10 mouse cellular contexts compared by ENCODE assay signal in the genomic region with DNA sequence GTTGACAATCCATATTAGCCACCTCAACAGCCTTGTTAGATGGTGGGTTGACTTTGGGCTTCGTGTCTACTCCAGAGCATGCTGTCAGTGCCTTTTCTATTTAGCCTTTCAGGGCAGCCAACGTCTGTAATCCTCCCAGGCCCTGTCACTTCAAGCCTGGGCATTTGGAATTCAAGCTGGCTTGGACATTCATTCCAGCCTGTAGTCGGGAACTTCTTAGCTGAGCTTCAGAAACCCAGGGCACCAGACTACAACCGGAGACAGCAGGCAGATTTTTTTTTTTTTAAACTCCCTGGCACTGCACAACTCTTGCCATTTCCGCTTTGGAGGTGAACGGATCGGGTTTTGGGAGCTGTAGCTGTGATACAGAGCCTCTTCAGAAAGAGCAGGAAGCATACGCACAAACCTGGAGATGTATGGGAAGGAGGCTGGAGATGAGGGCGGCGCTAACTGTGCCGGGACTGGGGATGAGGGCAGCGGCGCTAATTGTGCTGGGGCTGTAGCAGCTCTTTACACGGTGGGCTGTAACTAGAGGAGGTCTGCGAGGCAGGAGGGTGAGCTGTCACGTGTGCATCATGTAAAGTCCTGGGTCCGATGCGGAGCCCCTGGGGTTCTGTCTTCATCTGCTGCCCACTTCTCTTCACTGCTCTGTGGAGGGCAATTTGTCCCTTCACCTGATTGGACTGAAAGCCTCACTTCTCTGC. TPM values are rescaled to one million over a fixed set of nuclear protein-coding genes. Genes with fewer than 3 reads are reported as not detected.
DNase-seq lines count a peak whose midpoint lies in the region; ATAC-seq and TF ChIP-seq lines count a peak whose summit lies in the region.
"Had no signal": no experiment of that assay in that cellular context is flagged by ENCODE, and none has a peak within 500 bp of the region (broad histone marks: within the 10 kb centered on the region; RNA-seq: fewer than 3 reads in every experiment).

No protein-coding gene starts in this region.

- H3K27me3 ChIP-seq in heart, embryonic 14.5 days (ENCODE audit: control insufficient read depth, insufficient read depth, low read length), result no peaks in the 10 kb centered on the region
- H3K27me3 ChIP-seq in heart, adult 2 months (ENCODE audit: control insufficient read depth, insufficient read depth, low read length), result peaks cover 1% of the 10 kb centered on the region; the same call in 1 of the 2 replicates
- peaks cover 9% of the 10 kb centered on the region; the same call in 1 of the 2 replicates for H3K27me3 ChIP-seq in embryonic facial prominence, embryonic 10.5 days (replicated peaks; ENCODE audit: low read depth, poor library complexity, severe bottlenecking)
- H3K27me3 ChIP-seq in hindbrain, embryonic 14.5 days (ENCODE audit: control insufficient read depth, insufficient read depth, low read length), result no peaks in the 10 kb centered on the region
- H3K27me3 ChIP-seq in neural tube, embryonic 11.5 days (ENCODE audit: control insufficient read depth, insufficient read depth, low read length), result no peaks in the 10 kb centered on the region
- peaks cover 13% of the 10 kb centered on the region for H3K27me3 ChIP-seq in liver, embryonic 11.5 days (replicated peaks; ENCODE audit: control insufficient read depth, insufficient read depth, low read length)

- WGBS in heart, embryonic 14.5 days, result 21% methylated on average over 18 of the region's 18 CpGs
- WGBS in heart, adult 2 months, result 34% methylated on average over 18 of the region's 18 CpGs
- WGBS in embryonic facial prominence, embryonic 10.5 days, result 23% methylated on average over 18 of the region's 18 CpGs
- WGBS in hindbrain, embryonic 14.5 days, result 13% methylated on average over 18 of the region's 18 CpGs
- 14% methylated on average over 18 of the region's 18 CpGs for WGBS in neural tube, embryonic 11.5 days
- 31% methylated on average over 18 of the region's 18 CpGs for WGBS in liver, embryonic 11.5 days

- H3K9ac ChIP-seq in heart, embryonic 14.5 days (ENCODE audit: low read length), result no peak overlapping the region; the same call in 1 of the 2 replicates
- no peak overlapping the region for H3K9ac ChIP-seq in heart, adult 2 months (ENCODE audit: low read depth, low read length)
- 0 out of 2 replicates have a peak overlapping the region, but pooled peaks have one; percentile 3 for H3K9ac ChIP-seq in hindbrain, embryonic 14.5 days
- no peak overlapping the region; the same call in 1 of the 2 replicates for H3K9ac ChIP-seq in neural tube, embryonic 11.5 days (ENCODE audit: low read length)
- no peak overlapping the region for H3K9ac ChIP-seq in liver, embryonic 11.5 days (ENCODE audit: low read depth, low read length)

- no peaks in the 10 kb centered on the region for H3K79me2 ChIP-seq in heart, adult 2 months (replicated peaks; ENCODE audit: control insufficient read depth, insufficient read depth, low read length)

- no peak for TF ChIP-seq EP300 in heart, adult 2 months (IDR thresholded peaks at IDR 0.05; ENCODE audit: insufficient read depth, low read depth, low read length)

- no peaks in the 10 kb centered on the region for H3K36me3 ChIP-seq in heart, embryonic 14.5 days (ENCODE audit: control insufficient read depth, insufficient read depth, low read length)
- no peaks in the 10 kb centered on the region for H3K36me3 ChIP-seq in heart, adult 2 months (ENCODE audit: control insufficient read depth, insufficient read depth, low read length)
- H3K36me3 ChIP-seq in embryonic facial prominence, embryonic 10.5 days (replicated peaks), result no peaks in the 10 kb centered on the region
- H3K36me3 ChIP-seq in hindbrain, embryonic 14.5 days (replicated peaks; ENCODE audit: control insufficient read depth, insufficient read depth), result no peaks in the 10 kb centered on the region
- H3K36me3 ChIP-seq in neural tube, embryonic 11.5 days (ENCODE audit: control insufficient read depth, insufficient read depth, low read length), result no peaks in the 10 kb centered on the region
- H3K36me3 ChIP-seq in liver, embryonic 11.5 days (ENCODE audit: control insufficient read depth, insufficient read depth, low read length), result no peaks in the 10 kb centered on the region
- H3K36me3 ChIP-seq: G1E had no signal

- H3K4me3 ChIP-seq in heart, embryonic 14.5 days (ENCODE audit: control insufficient read depth in 1 of 2, insufficient read depth in 1 of 2, low read depth in 1 of 2, low read length in 2 of 2), result peak overlapping the region in 1 of 2 experiments; percentile 10; a peak in 2 of 4 replicates
- H3K4me3 ChIP-seq in heart, adult 2 months, result no peak overlapping the region
- peak overlapping the region; percentile 33 for H3K4me3 ChIP-seq in embryonic facial prominence, embryonic 10.5 days
- H3K4me3 ChIP-seq in hindbrain, embryonic 14.5 days (replicated peaks; ENCODE audit: low read length), result no peak overlapping the region
- H3K4me3 ChIP-seq in neural tube, embryonic 11.5 days (ENCODE audit: low read depth, low read length), result no peak overlapping the region
- no peak overlapping the region for H3K4me3 ChIP-seq in liver, embryonic 11.5 days (ENCODE audit: low read depth, low read length)

- TF ChIP-seq POLR2A in heart, adult 2 months (IDR thresholded peaks at IDR 0.05; ENCODE audit: insufficient read depth, low read depth, low read length), result no peak

- H3K4me2 ChIP-seq in heart, embryonic 14.5 days (ENCODE audit: low read length), result peak overlapping the region; percentile 37
- H3K4me2 ChIP-seq in hindbrain, embryonic 14.5 days (replicated peaks), result peak overlapping the region; percentile 32
- H3K4me2 ChIP-seq in neural tube, embryonic 11.5 days (ENCODE audit: low read depth), result 0 out of 2 replicates have a peak overlapping the region, but pooled peaks have one; percentile 23
- H3K4me2 ChIP-seq in liver, embryonic 11.5 days, result no peak overlapping the region

- H3K9me3 ChIP-seq in heart, embryonic 14.5 days (ENCODE audit: control insufficient read depth, low read length), result peaks cover 6% of the 10 kb centered on the region; the same call in 1 of the 2 replicates
- peaks cover 9% of the 10 kb centered on the region for H3K9me3 ChIP-seq in embryonic facial prominence, embryonic 10.5 days
- H3K9me3 ChIP-seq in hindbrain, embryonic 14.5 days (ENCODE audit: control insufficient read depth, low read length), result peaks cover 7% of the 10 kb centered on the region; the same call in 1 of the 2 replicates
- 0 out of 2 replicates have a peak, but pooled peaks cover 3% of the 10 kb centered on the region for H3K9me3 ChIP-seq in neural tube, embryonic 11.5 days (ENCODE audit: control insufficient read depth, low read length)
- no peaks in the 10 kb centered on the region; the same call in 1 of the 2 replicates for H3K9me3 ChIP-seq in liver, embryonic 11.5 days (ENCODE audit: control insufficient read depth, low read length)

- intact Hi-C loops in heart, adult 2 months (cut with DNase I), result loop anchor here (10.0 kb wide), 3 partner anchors 397 to 1067 kb away; no protein-coding TSS in a partner anchor

- no peak for DNase-seq in heart, adult 2 months
- DNase-seq in embryonic facial prominence, embryonic 10.5 days (ENCODE audit: low spot score), result peak; percentile 37
- DNase-seq in hindbrain, embryonic 14.5 days (ENCODE audit: low spot score), result no peak
- DNase-seq in neural tube, embryonic 11.5 days (ENCODE audit: low spot score), result peak; percentile 41
- DNase-seq in liver, embryonic 11.5 days (ENCODE audit: low spot score), result no peak
- DNase-seq in adrenal gland, adult 8-10 months, result no peak
- no peak for DNase-seq in right cerebral cortex, postnatal 25 days
- DNase-seq: kidney, postnatal 36 days had no signal

- no peak for TF ChIP-seq CTCF in heart, adult 2 months (IDR thresholded peaks at IDR 0.05)

- no peak for ATAC-seq in heart, embryonic 14.5 days (ENCODE audit: insufficient number of reproducible peaks, insufficient read depth, low FRiP score, low read depth)
- no peak for ATAC-seq in hindbrain, embryonic 14.5 days (ENCODE audit: low FRiP score)
- no peak for ATAC-seq in neural tube, embryonic 11.5 days (ENCODE audit: insufficient read depth, low FRiP score, low TSS enrichment)
- no peak for ATAC-seq in liver, embryonic 11.5 days (replicated peaks; ENCODE audit: low FRiP score)

- H3K27ac ChIP-seq in heart, embryonic 14.5 days (replicated peaks in 1 of 2; ENCODE audit: control insufficient read depth in 1 of 2, insufficient read depth in 1 of 2, low read depth in 2 of 2, low read length in 2 of 2), result no peak overlapping the region
- no peak overlapping the region for H3K27ac ChIP-seq in heart, adult 2 months
- H3K27ac ChIP-seq in embryonic facial prominence, embryonic 10.5 days (replicated peaks), result peak overlapping the region; percentile 55; the same call in 1 of the 2 replicates
- H3K27ac ChIP-seq in hindbrain, embryonic 14.5 days, result peak overlapping the region; percentile 28; the same call in 1 of the 2 replicates
- H3K27ac ChIP-seq in neural tube, embryonic 11.5 days (ENCODE audit: low read depth, low read length), result no peak overlapping the region; the same call in 1 of the 2 replicates
- H3K27ac ChIP-seq in liver, embryonic 11.5 days (ENCODE audit: low read depth, low read length), result no peak overlapping the region

- H3K4me1 ChIP-seq in heart, embryonic 14.5 days (ENCODE audit: control insufficient read depth in 2 of 2, insufficient read depth in 2 of 2, low read length in 2 of 2), result peaks cover 10 to 12% of the 10 kb centered on the region in 2 experiments; a peak in 3 of 4 replicates
- H3K4me1 ChIP-seq in heart, adult 2 months (ENCODE audit: control insufficient read depth, insufficient read depth, low read length), result no peaks in the 10 kb centered on the region
- peaks cover 25% of the 10 kb centered on the region for H3K4me1 ChIP-seq in embryonic facial prominence, embryonic 10.5 days
- H3K4me1 ChIP-seq in hindbrain, embryonic 14.5 days (replicated peaks; ENCODE audit: control insufficient read depth, insufficient read depth, low read length), result peaks cover 17% of the 10 kb centered on the region
- H3K4me1 ChIP-seq in neural tube, embryonic 11.5 days (ENCODE audit: control insufficient read depth, insufficient read depth, low read length), result peaks cover 17% of the 10 kb centered on the region
- H3K4me1 ChIP-seq in liver, embryonic 11.5 days (replicated peaks; ENCODE audit: control insufficient read depth, insufficient read depth, low read length), result no peaks in the 10 kb centered on the region; the same call in 1 of the 2 replicates

RNA-seq across cellular contexts. Expression of gene Rps24, which starts 21.3 kb away (rescaled TPM):
- 789 and 845 TPM in 2 replicates for polyA plus RNA-seq in heart, embryonic 14.5 days (2014; fragmentation: Nextera tagmentation; extraction: Ambion mirVana)
- total RNA-seq in heart, adult 2 months (2021), result 100 to 1,000 TPM; 851 to 971 TPM
- polyA plus RNA-seq in heart, adult 2 months (2012; rRNA removed), result 642 and 1,106 TPM in 2 replicates
- 1,131 and 1,182 TPM in 2 replicates for polyA plus RNA-seq in embryonic facial prominence, embryonic 10.5 days (2016; fragmentation: Nextera tagmentation; extraction: Ambion mirVana)
- 703 and 824 TPM in 2 replicates for polyA plus RNA-seq in hindbrain, embryonic 14.5 days (2014; fragmentation: Nextera tagmentation; extraction: Ambion mirVana)
- 983 and 1,021 TPM in 2 replicates for polyA plus RNA-seq in neural tube, embryonic 11.5 days (2014; fragmentation: Nextera tagmentation; extraction: Ambion mirVana)
- 1,414 and 1,515 TPM in 2 replicates for polyA plus RNA-seq in liver, embryonic 11.5 days (2014; fragmentation: Nextera tagmentation; extraction: Ambion mirVana)
- 1,000 to 10,000 TPM; 1,357 to 1,834 (median 1,655) TPM for total RNA-seq in adrenal gland, adult 8-10 months (2022)

RNA-seq across cellular contexts. Expression of gene Polr3a, which starts 21.4 kb away (rescaled TPM):
- 11.8 and 13.3 TPM in 2 replicates for polyA plus RNA-seq in heart, embryonic 14.5 days (2014; fragmentation: Nextera tagmentation; extraction: Ambion mirVana)
- total RNA-seq in heart, adult 2 months (2021), result 10 to 100 TPM; 10.3 to 11.0 TPM
- 4.7 and 10.3 TPM in 2 replicates for polyA plus RNA-seq in heart, adult 2 months (2012; rRNA removed)
- polyA plus RNA-seq in embryonic facial prominence, embryonic 10.5 days (2016; fragmentation: Nextera tagmentation; extraction: Ambion mirVana), result 20.4 and 21.4 TPM in 2 replicates
- polyA plus RNA-seq in hindbrain, embryonic 14.5 days (2014; fragmentation: Nextera tagmentation; extraction: Ambion mirVana), result 17.7 and 18.6 TPM in 2 replicates
- 20.6 and 21.5 TPM in 2 replicates for polyA plus RNA-seq in neural tube, embryonic 11.5 days (2014; fragmentation: Nextera tagmentation; extraction: Ambion mirVana)
- polyA plus RNA-seq in liver, embryonic 11.5 days (2014; fragmentation: Nextera tagmentation; extraction: Ambion mirVana), result 18.2 and 18.7 TPM in 2 replicates
- total RNA-seq in adrenal gland, adult 8-10 months (2022), result 10 to 100 TPM; 18.7 to 27.7 (median 24.1) TPM

Comparison
In these comparisons a context has a peak if more than half of its experiments do, and no peak if none do; other contexts are left out.
1. H3K27ac ChIP-seq: peak in embryonic facial prominence, embryonic 10.5 days (single experiment) and hindbrain, embryonic 14.5 days (single experiment); none in heart, embryonic 14.5 days (0 of 2), heart, adult 2 months (single experiment), neural tube, embryonic 11.5 days (single experiment) and liver, embryonic 11.5 days (single experiment).
2. DNase-seq: peak in embryonic facial prominence, embryonic 10.5 days (single experiment) and neural tube, embryonic 11.5 days (single experiment); none in heart, adult 2 months (0 of 2), hindbrain, embryonic 14.5 days (single experiment), liver, embryonic 11.5 days (single experiment), adrenal gland, adult 8-10 months (single experiment) and right cerebral cortex, postnatal 25 days (single experiment).